Mouse (Mus musculus): ENCODE measurements around the gene Aff3.
A peak's percentile ranks its signal among the peaks of the same experiment; 100 is the strongest.

Aff3 gene

DNA sequence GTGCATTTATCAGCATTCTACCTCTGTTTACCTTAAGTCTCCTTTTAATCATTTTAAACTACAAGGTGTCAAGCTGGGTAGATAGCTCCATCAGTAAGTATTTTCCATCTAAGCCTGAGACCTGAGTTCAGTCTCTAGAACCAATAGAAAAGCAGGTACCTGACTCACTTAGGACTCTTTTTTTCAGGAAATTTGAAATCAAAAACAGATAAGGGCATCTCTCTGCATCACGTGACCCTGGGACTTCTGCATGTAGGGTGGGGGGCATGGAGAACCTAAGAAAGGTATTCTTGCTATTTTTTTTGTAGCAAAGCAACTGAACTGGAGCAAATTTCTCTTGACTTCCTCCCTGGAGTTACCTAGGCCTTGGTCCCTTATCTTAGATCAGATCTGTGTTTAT is 523.4 kb downstream of the Aff3 start:
- no peak for DNase-seq (ENCODE audit: low spot score)

DNA sequence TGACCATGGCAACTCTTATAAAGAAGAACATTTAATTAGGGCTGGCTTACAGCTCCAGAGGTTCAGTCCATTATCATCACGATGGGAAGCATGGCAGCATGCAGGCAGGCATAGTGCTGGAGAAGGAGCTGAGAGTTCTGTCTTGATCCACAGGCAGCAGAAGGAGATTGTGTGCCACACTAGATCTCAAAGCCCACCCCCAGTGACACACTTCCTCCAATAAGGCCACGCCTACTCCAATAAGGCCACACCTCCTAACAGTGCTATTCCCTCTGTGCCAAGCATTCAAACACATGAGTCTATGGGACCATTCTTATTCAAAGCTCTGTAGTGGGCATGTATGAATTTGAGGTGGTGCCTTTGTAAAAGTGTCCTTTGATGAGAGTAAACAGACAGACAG is 523.8 kb downstream of the Aff3 start:
- no peak for DNase-seq (ENCODE audit: low spot score)

DNA sequence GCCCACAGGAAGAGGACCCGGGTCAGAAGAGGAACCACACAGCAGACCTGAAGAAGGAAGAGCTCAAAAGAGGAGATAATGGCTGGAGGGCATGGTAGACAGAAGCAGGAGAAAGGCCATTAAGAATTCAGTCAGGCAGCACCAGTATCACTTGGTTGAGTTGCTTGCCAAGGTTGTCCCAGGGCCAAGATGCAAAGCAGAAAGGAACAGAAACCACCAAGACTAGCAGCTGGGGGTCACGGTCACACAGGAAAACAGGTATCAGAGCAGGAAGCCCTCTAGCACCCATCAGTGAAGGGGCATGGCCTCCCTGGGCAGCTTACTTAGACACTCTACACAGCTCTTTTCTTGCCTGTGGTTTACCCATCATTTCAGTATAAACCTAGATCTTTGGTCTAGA is 525.4 kb downstream of the Aff3 start:
- DNase-seq (ENCODE audit: low spot score): no peak

DNA sequence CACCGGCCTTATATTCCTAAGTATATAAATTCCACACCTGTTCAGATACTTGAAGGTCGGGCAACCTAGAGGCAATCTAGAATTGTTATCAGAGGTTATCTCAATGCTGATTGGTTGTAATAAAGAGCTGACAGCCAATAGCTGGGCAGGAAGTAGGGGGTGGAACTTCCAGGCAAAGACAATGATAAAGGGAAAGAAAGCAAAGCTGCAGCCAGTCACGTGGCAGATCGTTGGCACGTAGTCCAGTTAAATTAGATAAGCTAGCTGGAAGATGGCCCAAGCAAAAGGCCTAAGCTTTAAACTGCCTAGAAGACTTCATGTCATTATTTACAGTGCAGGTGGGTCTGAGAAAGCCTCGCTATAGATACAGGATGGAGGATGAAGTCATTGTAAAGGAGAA is 531.8 kb downstream of the Aff3 start:
- DNase-seq (ENCODE audit: low spot score): no peak

DNA sequence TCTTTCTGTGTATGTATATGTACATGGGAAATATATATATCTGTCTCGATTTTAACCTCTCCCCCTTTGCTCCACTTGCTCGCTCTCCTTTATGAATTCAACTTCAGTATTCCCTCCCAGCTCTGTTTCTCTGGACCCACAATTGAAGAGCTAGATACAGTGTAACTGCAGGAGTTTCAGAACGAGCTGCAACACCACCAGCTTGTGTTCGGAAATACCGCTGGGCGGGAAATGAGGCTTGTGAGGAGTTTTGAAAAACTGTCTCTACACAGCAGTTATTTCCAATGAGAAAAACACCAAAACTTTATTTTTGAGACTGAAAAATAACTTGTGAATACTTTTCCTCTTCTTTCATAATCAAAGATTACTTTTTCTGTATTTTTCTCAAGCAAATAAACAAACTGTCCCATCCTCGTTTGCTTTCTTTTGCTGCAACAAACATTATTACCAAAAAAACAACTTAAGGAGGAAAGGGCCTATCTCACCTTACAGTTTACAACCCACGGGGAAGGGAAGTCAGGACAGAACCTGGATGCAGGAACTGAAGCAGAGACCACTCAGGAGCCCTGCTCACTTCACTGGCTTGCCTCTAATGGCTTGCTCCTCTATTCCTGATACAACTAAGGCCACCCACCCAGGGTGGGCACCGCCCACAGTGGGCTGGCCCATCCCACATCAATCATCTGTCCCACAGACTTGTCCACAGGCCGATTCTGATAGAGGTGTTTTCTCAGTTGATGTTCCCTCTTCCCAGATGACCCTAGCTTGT is 533.9 kb downstream of the Aff3 start:
- no peak for DNase-seq (ENCODE audit: low spot score)

DNA sequence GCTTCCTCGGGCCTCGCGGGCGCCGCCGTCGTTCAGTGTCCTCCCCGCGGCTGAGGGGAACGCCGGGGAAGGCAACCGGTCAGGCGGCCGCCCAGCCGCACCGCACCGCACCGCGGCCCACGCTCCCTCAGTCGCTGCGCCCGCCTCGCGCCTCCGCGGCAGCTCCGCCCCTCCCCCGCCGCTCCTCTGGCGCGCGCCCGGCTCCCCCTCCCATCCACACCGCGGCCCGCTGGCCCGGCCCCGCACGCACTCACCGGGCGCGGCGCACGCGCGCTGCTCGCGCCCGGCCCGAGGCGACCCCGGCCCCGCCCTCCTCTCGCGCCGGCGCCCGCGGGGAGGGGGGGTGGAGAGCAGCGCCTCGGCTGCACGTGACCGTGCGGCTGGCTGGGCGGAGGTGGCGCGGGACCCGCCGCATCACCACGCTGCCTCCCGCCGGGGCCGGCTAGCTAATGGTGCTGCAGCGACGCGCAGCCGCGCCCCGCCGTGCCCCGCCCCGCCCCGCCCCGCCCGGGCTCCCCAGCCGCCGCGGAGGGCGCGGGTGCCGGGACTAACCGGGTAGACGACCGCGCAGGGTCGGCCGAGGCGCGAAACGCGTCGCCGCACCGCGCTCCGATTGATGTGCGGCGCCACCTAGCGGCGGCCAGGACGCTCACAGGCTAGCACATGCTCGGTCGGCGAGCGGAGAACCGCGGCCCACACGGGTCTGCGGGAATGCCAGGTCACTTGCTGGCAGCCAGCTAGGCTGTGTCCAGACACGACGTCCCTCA is 535.1 kb downstream of the Aff3 start, which contains the start of gene Rev1:
Rev1 (minus strand) TSS at position 301 of the 767 bp plus-strand sequence.
- peak; percentile 75 for DNase-seq (ENCODE audit: low spot score)

DNA sequence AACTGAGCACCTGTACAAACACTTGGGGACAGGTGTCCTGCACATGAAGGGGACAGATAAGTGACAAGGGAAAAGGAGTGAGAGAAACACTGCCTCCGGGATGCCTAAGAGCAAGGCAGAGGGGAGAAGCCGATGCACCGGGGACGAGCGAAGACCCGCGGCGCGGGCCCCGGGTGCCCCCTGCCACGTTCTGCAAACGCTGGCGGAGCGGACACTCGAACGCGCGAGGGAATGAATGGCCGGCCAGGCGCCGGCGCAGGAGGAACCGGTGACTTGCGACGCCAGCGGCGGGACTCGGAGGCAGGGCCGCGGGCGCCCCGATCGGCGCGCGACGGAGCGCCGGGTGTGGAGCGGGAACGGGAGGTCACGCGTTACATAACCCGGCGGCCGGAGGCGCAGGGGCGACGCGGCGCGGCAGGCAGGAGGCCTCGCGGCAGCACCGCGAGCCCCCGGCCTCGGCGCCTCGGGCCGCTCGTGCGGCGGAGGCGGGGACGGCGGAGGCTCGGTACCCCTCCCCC is 535.8 kb downstream of the Aff3 start:
- DNase-seq (ENCODE audit: low spot score): no peak

Data from layer of hippocampus, adult 9-10 months (tissue).